Mouse (Mus musculus): Measurements from ENCODE around the gene Crocc2.

The Crocc2 gene

GRCm38 (mm10) chr1:93168295-93168775, at the start of gene Crocc2:
Gene Crocc2, plus strand, starts transcription at chr1:93168725.
- DNase-seq: no peak

DNA sequence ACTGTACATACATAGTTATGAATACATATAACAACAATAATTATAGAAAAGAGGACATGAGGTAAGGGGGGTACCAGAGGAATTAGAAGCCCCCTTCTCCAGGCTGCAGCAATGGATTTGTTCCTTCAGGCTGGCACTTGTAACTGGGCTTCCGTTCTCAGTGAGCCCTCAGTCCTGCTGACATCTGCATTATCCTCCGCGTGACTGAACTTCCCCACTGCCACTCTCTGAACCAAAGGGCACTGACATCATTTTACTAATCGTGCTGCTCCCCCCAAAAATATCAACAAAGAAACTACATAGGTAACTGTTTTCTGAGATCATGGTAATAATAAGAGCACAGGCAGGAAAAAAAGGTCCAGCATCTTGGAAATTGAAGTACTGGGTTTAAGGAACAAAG, 49.7 kb upstream of the Crocc2 start:
- no peak for DNase-seq

DNA sequence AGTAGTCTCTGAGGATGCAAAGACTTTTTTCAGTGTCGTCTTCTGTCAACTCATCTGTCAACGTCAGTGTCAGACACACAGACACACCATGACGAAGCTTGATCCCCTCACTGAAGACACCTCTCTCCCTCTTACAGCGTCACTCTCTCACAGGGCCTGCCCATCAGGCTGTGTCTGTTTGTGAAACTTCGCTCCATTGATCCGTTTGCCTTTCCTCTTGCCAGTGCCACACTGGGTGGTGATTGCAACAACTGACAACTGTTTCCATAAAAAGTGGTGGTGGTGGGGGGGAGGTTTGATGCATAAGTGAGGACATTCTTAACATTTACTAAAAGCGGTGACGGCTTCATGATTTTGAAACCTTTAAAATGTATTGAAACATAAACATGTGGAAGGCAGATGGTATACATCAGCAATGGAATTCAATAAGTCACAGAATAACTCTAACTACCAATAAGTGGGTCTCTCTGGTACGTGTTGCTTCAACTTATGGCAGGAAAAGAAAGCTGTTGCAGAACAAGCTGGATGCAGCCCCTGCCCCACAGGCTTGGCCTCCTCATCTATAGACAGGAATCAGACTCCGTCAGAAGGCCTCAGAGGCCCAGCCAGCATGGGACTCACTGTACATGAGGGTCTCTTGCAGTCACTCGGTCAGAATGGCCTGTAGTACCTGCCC, 45.2 kb upstream of the Crocc2 start:
- no peak for DNase-seq

GRCm38 (mm10) chr1:93124066-93124465, 44.5 kb upstream of the Crocc2 start:
- DNase-seq: no peak

- DNase-seq: no peak
These were observed 43.3 kb upstream of the Crocc2 start for GRCm38 (mm10) chr1:93125256-93125655.

DNA sequence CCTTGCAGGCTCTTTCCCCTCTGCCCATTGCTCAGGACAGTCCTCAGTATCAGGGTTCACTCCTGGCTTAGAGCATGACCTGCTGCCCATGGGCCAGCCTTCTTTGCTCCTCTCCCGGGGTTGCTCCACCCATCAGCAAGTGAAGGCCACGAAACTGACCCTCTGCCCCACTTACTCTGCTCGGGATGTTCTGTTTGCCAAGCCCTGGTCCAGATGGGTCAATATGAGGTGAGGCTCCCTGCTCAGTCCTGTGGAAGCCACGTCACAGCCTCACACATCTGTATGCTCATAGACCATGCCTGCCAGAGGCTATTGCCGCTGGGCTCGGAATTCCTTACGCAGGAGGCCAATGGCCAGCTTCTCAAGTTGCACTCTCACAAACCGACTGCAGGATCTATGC, 40.3 kb upstream of the Crocc2 start:
- DNase-seq: no peak

GRCm38 (mm10) chr1:93128710-93129349, 39.7 kb upstream of the Crocc2 start:
- DNase-seq: peak; percentile 33

DNA sequence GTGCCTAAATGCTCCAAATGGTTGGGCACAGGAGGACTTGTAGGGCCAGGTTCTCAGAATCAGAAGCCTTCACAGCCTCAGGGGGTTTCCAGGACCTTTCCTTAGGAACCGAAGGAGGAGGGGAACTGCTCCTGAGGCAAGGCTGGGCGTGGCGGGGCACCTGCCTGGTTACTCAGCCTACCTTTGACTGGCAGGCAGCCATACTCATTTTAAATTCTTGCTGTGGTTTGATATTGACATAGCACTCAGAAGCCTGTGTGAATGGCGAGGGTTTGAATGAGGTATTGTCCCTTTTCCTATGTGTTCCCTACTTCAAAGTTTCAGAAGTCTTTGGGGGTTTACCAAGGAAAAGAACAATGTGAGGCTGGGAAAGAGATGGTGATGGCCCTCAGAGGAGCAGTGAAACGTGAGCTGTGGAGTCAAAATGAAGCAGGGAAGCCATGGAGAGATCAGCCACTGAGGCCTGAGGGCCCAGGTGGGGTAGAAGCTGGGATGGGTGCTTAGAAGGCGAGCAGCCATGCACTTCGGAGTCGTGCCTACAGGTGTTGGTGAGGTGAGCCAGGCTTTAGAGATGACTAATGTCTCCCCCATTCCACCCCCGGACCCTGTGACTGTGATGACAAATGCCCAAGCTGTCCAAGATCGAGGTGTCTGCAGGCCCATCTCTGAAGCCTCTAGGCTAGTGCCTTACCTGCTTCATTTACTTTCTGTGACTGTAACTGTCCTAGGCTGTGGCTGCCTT, 38.1 kb upstream of the Crocc2 start:
- DNase-seq: no peak

- no peak for DNase-seq
These were observed 35.8 kb upstream of the Crocc2 start for GRCm38 (mm10) chr1:93132676-93133075.

- no peak for DNase-seq
These were observed 33.4 kb upstream of the Crocc2 start, which contains the start of gene Agxt for GRCm38 (mm10) chr1:93135036-93135526. Gene Agxt, plus strand, starts transcription at chr1:93135240.

DNA sequence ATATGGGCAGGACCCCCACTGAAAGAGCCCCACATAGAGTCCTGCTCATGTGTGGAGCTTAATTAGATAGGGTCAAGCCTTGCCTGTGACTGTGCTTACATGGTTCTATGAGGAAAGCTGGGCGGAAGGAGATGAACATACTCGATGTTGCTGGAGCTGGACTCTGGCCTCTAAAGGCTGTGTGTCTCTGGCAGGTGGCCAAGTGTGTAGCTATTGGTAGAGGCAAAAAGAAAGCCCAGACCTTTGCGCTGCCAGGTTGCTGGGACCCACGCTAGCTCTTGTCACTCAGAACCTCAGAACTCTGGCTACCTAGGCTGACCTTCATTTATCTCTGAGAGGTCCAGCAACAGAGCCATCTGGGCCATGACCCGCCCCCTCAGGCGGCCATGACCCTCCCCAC, 30.0 kb upstream of the Crocc2 start:
- DNase-seq: no peak

DNA sequence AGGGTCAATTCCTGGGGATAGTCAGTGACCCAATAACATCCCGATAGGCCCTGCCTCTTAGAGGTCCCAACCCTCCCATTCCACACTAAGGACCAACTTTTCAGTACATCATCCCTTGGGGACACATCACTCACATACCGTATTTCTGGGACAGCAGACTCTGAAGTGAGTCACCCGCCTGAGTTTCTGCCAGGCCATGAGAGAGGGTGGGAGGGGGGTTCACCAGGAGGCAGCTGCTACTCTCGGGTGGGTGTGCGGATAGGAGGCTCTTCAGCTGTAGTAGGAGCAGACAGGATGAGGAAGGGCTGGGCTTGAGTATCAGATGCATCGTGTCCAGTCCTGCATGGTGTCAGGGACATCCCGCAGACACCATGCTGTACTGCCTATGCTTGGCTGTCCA, 28.8 kb upstream of the Crocc2 start:
- DNase-seq: no peak

DNA sequence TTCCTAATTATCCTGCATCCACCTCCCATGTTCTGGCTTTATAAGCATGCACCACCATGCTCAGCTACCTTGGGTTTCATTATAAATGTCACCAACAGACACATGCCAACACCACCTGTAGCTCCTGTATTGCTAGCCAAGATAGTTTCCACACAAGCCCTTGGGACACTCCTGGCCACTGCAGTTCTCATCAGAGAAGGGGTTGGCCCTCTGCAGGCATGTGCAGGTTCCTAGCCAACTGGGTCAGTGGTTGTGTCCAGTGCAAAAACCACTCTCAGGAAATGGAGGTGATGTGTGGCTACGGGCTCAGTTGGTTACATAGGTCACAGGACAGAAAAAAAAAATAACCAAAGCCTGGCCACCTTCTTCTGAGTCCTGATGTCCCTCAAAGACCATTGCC, 25.7 kb upstream of the Crocc2 start:
- DNase-seq: no peak

- DNase-seq: no peak
These were observed 24.3 kb upstream of the Crocc2 start for GRCm38 (mm10) chr1:93144176-93144575.

GRCm38 (mm10) chr1:93150907-93151661, 17.4 kb upstream of the Crocc2 start:
- DNase-seq: no peak

DNA sequence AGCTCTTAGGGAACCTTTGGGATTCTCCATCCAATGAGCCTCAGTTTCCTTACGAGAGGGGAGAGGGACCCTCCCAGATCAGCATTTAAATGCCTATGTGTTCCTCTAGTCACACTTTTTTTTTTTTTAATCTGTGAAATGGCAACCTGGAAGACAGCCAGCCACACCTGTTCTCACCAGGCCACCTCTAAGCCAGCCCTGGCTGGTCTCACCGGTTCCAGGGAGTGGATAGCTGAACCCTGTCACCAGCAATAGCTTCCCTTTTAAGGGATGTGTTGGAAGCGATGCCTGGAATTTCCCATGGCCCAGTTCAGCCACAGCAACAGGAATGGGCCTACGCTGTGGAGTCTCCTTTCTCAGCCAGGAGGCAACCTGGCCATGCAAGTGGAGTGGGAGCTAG, 11.0 kb upstream of the Crocc2 start:
- DNase-seq: no peak

GRCm38 (mm10) chr1:93158916-93159315, 9.6 kb upstream of the Crocc2 start:
- no peak for DNase-seq

DNA sequence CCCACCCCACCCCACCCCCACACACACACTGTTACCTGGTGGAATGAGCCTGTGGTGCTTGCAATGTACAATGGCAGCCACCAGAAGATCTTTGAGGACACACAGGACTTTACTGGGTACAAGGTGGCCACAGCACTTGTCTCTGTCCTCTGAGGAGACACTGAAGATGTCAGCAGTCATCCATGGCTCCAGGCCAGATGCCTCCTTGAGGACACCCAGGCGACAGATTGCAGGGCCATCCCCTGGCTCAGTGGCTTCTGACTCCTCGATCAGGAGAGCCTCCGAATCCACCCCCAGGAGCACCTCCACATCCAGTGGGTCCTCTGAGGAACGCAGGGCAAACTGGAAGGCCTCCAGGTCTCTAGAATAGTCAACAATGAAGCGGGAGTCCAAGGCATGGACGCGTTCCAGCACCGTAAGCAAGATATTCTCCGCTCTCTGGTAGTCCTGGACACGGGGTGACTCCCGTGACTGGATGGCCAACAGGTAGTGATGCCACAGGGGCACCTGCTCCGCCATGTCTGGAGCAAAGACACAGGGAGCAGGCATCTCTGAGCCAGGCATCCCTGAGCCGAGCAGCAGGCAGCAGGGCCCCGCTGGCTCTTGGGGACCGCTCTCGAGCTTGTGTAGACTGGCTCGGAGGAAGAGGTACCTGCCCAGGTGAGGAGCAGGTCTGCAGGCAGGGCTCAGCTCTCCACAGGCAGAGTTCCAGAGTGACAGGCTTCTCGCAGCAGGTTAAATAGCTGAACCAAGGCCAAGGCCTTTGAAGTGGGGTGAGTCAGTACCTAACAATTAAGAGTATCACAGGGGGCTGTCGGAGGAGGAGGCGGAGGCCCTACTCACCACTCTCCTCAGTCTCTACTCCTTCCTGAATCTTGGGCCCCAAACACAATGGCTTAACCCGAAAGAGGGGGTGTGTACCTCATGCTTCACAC, 8.7 kb upstream of the Crocc2 start:
- DNase-seq: peak; percentile 33

- no peak for DNase-seq
These were observed 7.9 kb upstream of the Crocc2 start, which contains the start of gene 2310007B03Rik for GRCm38 (mm10) chr1:93160501-93161133. Gene 2310007B03Rik, minus strand, starts transcription at chr1:93160948.

- no peak for DNase-seq
These were observed 7.2 kb upstream of the Crocc2 start for GRCm38 (mm10) chr1:93161350-93161749.

DNA sequence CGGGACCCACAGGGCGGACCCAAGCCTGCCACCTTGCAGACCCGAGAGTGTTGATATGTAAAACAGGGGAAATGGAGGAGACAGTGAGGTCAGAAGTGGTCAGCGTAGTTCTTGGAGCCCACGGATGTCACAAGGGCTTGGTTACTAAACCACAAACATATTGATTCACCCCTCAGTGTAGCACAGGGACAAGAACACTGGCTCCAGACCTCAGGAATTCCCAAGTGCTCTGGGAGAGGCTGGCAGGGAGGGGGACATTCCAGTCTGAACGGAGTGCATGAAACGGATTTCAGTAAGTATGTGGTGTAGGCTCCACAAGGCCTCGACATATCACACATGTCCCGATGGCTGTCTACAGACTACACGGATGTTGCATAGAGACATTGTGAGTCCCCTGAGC, 6.6 kb upstream of the Crocc2 start:
- DNase-seq: no peak
